Mouse (Mus musculus) midbrain, embryonic 15.5 days (tissue): ENCODE data around the gene Polr2a. TPM values are rescaled to one million over a fixed set of nuclear protein-coding genes. Genes with fewer than 3 reads are reported as not detected.
A peak's percentile ranks its signal among the peaks of the same experiment; 100 is the strongest.

Experiments used
- ATAC-seq: fragments of 200-750 bp; cut with Nextera tagmentation; replicated peaks from 2 replicates; pipeline ENCODE4 v1.8.0; 2017; ENCODE audit warnings: moderate TSS enrichment
- H3K27ac ChIP-seq: fragments of 300-500 bp; sonication (generic); 2 replicates; pipeline ENCODE4 v1.5.1; 2015; ENCODE audit warnings: mild to moderate bottlenecking, inconsistent platforms
- H3K27me3 ChIP-seq: fragments of 300-500 bp; sonication (generic); replicated peaks from 2 replicates; pipeline ENCODE4 v1.6.1; 2015; ENCODE audit warnings: inconsistent platforms
- H3K36me3 ChIP-seq: fragments of 300-500 bp; sonication (generic); replicated peaks from 2 replicates; pipeline ENCODE4 v1.6.1; 2015; ENCODE audit warnings: inconsistent platforms
- H3K4me1 ChIP-seq: fragments of 300-500 bp; sonication (generic); 2 replicates; pipeline ENCODE4 v1.6.1; 2015; ENCODE audit warnings: inconsistent platforms
- H3K4me2 ChIP-seq: fragments of 300-500 bp; sonication (generic); 2 replicates; pipeline ENCODE4 v1.6.1; 2015; ENCODE audit warnings: inconsistent platforms, mild to moderate bottlenecking, moderate library complexity
- H3K4me3 ChIP-seq: fragments of 300-500 bp; sonication (generic); 2 replicates; pipeline ENCODE4 v1.5.1; 2015; ENCODE audit warnings: mild to moderate bottlenecking, inconsistent platforms
- H3K9ac ChIP-seq: fragments of 300-500 bp; sonication (generic); 2 replicates; pipeline ENCODE4 v1.6.1; 2015; ENCODE audit warnings: mild to moderate bottlenecking, inconsistent platforms
- H3K9me3 ChIP-seq: fragments of 300-500 bp; sonication (generic); 2 replicates; pipeline ENCODE4 v1.6.1; 2016; ENCODE audit warnings: inconsistent platforms
- WGBS: fragments of 180-500 bp; shearing (Covaris S2); methylation state at CpG from one replicate; pipeline ENCODE4 v1.1.7; 2015; ENCODE audit warnings: mixed read lengths; 5-methylcytosine and 5-hydroxymethylcytosine counted together
- polyA plus RNA-seq: library from polyadenylated mRNA; unstranded; fragments of >200 nt; fragmentation: Nextera tagmentation; extraction: Ambion mirVana; gene quantifications from 2 replicates; pipeline ENCODE4 v1.2.1, GENCODE M21; 2015

Polr2a gene
- 15.9 and 17.4 TPM in 2 replicates for polyA plus RNA-seq

DNA sequence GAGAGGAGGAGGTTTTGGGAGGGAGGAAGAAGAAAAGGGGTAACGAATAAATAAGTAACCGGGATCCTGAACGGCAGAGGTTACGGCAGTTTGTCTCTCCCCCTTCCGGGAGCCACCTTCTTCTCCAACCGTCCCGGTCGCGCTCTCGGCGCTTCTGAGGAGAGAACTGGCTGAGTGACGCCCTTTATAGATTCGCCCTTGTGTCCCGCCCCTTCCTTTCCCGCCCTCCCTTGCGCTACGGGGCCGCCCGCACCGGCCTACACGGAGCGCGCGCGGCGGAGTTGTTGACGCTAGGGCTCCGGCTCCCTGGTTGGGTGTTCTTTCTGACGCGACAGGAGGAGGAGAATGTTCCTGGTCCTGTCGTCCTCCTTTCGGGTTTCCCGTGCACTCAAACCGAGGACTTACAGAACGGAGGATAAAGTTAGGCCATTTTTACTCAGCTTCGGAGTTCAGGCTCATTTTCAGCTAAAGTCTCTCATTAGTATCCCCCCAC, at the start of gene Polr2a:
Gene Polr2a (minus strand): TSS at position 160 of the 493 bp plus-strand sequence.
- Histone ChIP-seq H3K4me3 (peak within 1 kb of the TSS; percentile 48), H3K27me3 (no peaks in the 10 kb centered on the region), H3K9me3 (no peaks in the 10 kb centered on the region), H3K4me2 (peak within 1 kb of the TSS; percentile 81), H3K27ac (peak within 1 kb of the TSS; percentile 99), H3K4me1 (peaks cover 52% of the 10 kb centered on the region), H3K9ac (peak within 1 kb of the TSS; percentile 76), H3K36me3 (no peaks in the 10 kb centered on the region)
- under 1% methylated on average over 36 of the region's 36 CpGs for WGBS
- ATAC-seq: peak; percentile 96

DNA sequence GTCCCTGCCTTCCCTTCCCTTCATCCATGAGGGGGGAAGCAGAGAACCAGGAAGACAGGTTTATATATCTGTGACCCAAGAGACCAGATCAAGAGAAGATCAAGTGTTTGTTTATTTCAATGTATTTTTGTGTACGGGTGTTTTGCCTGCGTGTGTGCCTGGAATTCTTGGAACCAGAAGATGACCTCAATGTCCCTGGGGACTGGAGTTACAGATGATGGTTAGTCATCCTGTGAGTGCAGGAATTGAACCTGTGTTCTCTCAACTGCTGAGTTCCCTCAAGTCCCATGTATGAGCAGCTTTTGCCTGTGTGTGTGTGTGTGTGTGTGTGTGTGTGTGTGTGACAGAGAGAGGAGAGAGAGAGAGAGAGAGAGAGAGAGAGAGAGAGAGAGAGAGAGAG, 49.2 kb upstream of the Polr2a start:
- Histone ChIP-seq H3K9me3 (no peaks in the 10 kb centered on the region), H3K4me2 (no peak overlapping the region), H3K9ac (no peak overlapping the region), H3K27ac (no peak overlapping the region), H3K27me3 (peaks cover 23% of the 10 kb centered on the region), H3K36me3 (no peaks in the 10 kb centered on the region), H3K4me3 (no peak overlapping the region), H3K4me1 (peaks cover 27% of the 10 kb centered on the region)
- 84% methylated on average over 2 of the region's 2 CpGs for WGBS
- no peak for ATAC-seq

- H3K36me3 ChIP-seq: no peaks in the 10 kb centered on the region
- WGBS: 83% methylated on average over 4 of the region's 4 CpGs
- peaks cover 23% of the 10 kb centered on the region for H3K27me3 ChIP-seq
- no peak for ATAC-seq
- H3K9ac ChIP-seq: no peak overlapping the region
- peaks cover 40% of the 10 kb centered on the region for H3K4me1 ChIP-seq
- H3K4me3 ChIP-seq: no peak overlapping the region
- H3K4me2 ChIP-seq: no peak overlapping the region
- H3K27ac ChIP-seq: no peak overlapping the region
- H3K9me3 ChIP-seq: no peaks in the 10 kb centered on the region
These were observed 47.9 kb upstream of the Polr2a start for GRCm38 (mm10) chr11:69806378-69806777.

DNA sequence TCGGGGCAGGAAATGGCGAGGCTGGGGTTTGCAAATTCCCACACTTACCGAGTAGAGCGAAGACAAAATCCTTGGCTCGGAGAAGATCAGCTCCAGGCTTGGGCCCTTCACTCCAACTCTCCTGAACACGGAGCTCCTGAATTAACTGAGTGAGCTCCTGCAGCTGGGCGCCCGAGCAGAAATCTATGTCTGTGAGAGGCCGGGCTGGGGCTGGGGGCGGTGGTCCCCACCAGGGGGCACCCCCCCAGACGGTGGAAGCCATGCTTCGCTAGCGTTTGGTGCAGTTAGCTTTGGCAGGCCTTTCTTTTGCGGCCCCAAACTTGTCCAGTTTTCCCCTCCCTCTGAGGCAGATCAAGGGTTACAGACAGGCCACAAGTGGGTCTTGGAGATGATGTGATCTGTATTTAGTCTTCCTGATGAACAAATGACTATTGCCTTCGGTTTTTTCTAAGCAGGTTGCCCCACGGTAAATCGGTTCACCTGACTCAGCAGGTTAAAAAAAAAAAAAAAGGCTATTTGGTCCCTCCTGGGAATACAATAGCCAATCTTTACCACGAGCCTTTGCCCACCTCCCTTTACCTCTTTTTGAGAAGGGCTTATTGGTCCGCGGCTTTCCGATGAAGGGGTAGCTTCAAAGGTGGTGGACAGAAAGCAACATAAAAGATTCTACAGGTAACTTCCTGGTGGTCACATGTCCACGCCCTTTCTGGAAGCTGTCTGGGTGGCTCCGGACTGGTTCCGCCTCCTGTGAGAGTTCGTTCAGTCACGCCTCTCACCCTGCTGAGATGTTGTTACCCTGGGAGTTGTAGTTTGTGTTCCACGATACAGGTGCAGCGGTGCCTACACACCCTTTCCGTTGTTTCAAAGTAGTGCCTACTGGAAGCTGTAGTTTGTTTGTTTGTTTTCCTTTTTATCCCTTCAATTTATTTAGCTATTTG, 46.8 kb upstream of the Polr2a start, which contains the start of gene Tmem102:
Gene Tmem102 (minus strand): TSS at position 653 of the 938 bp plus-strand sequence.
- H3K9ac ChIP-seq: no peak within 1 kb of the TSS
- H3K27ac ChIP-seq: no peak within 1 kb of the TSS
- H3K9me3 ChIP-seq: no peaks in the 10 kb centered on the region
- H3K4me2 ChIP-seq: peak within 1 kb of the TSS; percentile 86
- H3K4me3 ChIP-seq: peak within 1 kb of the TSS; percentile 74; the same call in 1 of the 2 replicates
- no peak for ATAC-seq
- 6% methylated on average over 29 of the region's 29 CpGs for WGBS
- peaks cover 47% of the 10 kb centered on the region for H3K4me1 ChIP-seq
- H3K27me3 ChIP-seq: peaks cover 23% of the 10 kb centered on the region
- H3K36me3 ChIP-seq: no peaks in the 10 kb centered on the region

DNA sequence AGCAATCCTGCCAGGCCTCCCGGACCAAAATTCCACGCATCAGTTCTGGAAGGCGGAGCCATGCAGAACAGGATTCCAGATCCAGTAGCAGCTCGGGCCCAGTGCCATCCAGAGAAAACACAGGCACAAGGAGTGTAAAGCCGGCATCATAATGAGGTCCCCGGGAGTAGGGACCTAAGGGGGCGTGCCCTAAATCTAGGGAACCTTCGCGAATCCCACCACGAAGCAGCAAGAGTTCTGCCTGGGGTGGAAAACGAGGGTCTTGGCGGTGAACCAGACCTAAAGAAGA, 46.2 kb upstream of the Polr2a start:
- Histone ChIP-seq H3K27me3 (peaks cover 23% of the 10 kb centered on the region), H3K9ac (no peak overlapping the region), H3K9me3 (no peaks in the 10 kb centered on the region), H3K36me3 (no peaks in the 10 kb centered on the region), H3K27ac (no peak overlapping the region), H3K4me1 (peaks cover 53% of the 10 kb centered on the region), H3K4me2 (peak overlapping the region; percentile 86), H3K4me3 (peak overlapping the region; percentile 74; the same call in 1 of the 2 replicates)
- no peak for ATAC-seq
- 8% methylated on average over 12 of the region's 12 CpGs for WGBS

DNA sequence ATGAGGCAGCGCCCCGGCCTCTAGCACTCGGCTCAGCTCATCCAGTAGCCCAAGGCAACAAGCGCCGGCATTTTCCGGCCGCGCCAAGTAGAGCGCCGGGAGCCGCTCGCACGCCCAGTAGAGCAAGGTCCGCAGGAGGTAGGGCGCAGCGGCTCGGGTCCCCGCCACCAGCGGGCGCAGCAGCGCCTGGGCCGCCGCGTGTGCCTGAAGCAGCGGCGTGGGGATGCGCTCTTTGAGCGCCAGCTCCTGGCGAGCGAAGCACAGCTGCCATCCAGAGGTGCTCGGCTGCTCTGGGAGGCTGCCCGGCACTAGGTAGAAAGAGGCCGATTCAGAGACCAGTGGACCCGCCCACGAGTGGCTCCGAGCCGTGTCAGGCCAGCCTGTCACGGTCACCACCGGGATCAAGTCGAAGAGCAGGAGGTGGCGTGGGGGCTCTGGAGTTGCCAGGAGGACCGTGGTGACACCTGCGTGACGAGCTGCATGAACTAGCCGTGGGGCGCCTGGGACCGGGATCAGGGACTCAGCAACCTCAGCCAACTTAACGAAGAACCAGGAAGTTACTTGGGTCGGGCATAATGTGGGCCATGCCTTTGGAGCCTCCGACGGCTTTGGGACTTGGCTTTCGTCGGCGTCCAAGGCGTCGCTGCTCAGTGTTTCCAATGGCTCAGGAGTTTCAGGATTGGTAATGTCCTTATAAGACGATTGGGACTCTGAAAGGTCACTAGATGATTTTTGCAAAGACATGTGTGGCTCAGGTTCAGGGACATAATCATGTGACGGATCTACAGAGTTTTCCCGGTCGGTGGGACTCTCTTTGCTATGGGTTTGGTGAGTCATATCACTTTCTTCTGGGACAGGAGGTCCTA, 45.6 kb upstream of the Polr2a start:
- peak overlapping the region; percentile 86 for H3K4me2 ChIP-seq
- peak overlapping the region; percentile 66 for H3K9ac ChIP-seq
- H3K27me3 ChIP-seq: peaks cover 23% of the 10 kb centered on the region
- no peaks in the 10 kb centered on the region for H3K9me3 ChIP-seq
- H3K36me3 ChIP-seq: no peaks in the 10 kb centered on the region
- peak overlapping the region; percentile 76 for H3K27ac ChIP-seq
- H3K4me1 ChIP-seq: peaks cover 59% of the 10 kb centered on the region
- ATAC-seq: peak; percentile 32
- peak overlapping the region; percentile 74 for H3K4me3 ChIP-seq
- WGBS: 2% methylated on average over 60 of the region's 60 CpGs

DNA sequence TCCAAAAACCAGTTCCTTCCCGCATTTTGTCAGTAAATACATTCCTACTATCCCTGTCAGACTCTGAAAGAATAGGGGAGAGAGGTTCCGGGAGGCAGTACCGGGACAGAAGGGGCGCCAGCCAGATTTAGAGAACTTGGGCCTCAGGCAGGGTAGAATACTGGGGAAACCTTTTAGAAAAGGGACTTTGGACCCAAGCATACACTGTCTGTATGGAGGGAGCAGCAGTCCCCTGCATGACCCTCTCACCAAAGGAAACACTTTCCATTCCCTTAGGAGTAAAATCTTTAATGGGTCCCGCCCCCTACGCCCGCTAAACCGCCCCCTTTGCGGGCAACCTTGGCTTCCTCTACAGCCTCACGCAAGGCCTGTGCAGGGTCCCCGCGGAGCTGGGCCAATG, 44.9 kb upstream of the Polr2a start:
- peak overlapping the region; percentile 74 for H3K4me3 ChIP-seq
- peaks cover 23% of the 10 kb centered on the region for H3K27me3 ChIP-seq
- H3K4me1 ChIP-seq: peaks cover 59% of the 10 kb centered on the region
- H3K9me3 ChIP-seq: no peaks in the 10 kb centered on the region
- peak overlapping the region; percentile 66 for H3K9ac ChIP-seq
- under 1% methylated on average over 12 of the region's 12 CpGs for WGBS
- ATAC-seq: no peak; the same call in 1 of the 2 replicates
- peak overlapping the region; percentile 76 for H3K27ac ChIP-seq
- no peaks in the 10 kb centered on the region for H3K36me3 ChIP-seq
- peak overlapping the region; percentile 86 for H3K4me2 ChIP-seq

DNA sequence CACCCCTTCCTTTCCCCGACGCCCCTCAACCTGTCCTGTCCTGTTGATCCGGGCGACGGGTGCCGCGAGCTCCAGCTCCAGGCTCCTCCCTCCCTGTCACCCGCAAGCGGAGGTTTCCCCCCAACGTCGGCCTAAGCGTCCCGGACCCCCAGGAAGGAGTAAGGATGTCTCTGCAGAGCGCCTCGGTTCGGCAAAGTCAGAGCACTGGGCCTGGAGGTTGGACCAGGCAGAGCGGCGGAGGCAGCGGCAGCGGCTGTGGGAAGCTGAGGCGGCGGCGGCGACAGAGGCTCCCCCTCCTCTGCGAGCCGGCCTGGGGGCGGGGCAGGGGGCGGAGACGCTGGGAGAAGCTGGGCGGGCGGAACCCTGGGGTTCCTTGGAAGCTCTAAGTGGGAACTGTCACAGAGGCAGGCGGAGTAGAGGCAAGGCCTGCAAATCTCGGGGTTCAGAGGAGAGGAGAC, 44.2 kb upstream of the Polr2a start:
- Histone ChIP-seq H3K4me1 (peaks cover 59% of the 10 kb centered on the region), H3K9ac (peak overlapping the region; percentile 66), H3K36me3 (no peaks in the 10 kb centered on the region), H3K27me3 (peaks cover 23% of the 10 kb centered on the region), H3K4me3 (peak overlapping the region; percentile 74), H3K27ac (peak overlapping the region; percentile 76), H3K9me3 (no peaks in the 10 kb centered on the region), H3K4me2 (peak overlapping the region; percentile 86)
- WGBS: 0% methylated on average over 28 of the region's 33 CpGs
- ATAC-seq: peak; percentile 16; the same call in 1 of the 2 replicates

GRCm38 (mm10) chr11:69801379-69801977, 43.0 kb upstream of the Polr2a start, which contains the start of gene Fgf11:
Gene Fgf11, minus strand, starts transcription at chr11:69801857.
- Histone ChIP-seq H3K27ac (peak within 1 kb of the TSS; percentile 98), H3K27me3 (peaks cover 19% of the 10 kb centered on the region), H3K4me3 (peak within 1 kb of the TSS; percentile 74), H3K9me3 (no peaks in the 10 kb centered on the region), H3K36me3 (no peaks in the 10 kb centered on the region), H3K4me1 (peaks cover 59% of the 10 kb centered on the region), H3K4me2 (peak within 1 kb of the TSS; percentile 86), H3K9ac (peak within 1 kb of the TSS; percentile 66)
- under 1% methylated on average over 32 of the region's 33 CpGs for WGBS
- ATAC-seq: 0 out of 2 replicates have a peak, but pooled peaks have one; percentile 1

DNA sequence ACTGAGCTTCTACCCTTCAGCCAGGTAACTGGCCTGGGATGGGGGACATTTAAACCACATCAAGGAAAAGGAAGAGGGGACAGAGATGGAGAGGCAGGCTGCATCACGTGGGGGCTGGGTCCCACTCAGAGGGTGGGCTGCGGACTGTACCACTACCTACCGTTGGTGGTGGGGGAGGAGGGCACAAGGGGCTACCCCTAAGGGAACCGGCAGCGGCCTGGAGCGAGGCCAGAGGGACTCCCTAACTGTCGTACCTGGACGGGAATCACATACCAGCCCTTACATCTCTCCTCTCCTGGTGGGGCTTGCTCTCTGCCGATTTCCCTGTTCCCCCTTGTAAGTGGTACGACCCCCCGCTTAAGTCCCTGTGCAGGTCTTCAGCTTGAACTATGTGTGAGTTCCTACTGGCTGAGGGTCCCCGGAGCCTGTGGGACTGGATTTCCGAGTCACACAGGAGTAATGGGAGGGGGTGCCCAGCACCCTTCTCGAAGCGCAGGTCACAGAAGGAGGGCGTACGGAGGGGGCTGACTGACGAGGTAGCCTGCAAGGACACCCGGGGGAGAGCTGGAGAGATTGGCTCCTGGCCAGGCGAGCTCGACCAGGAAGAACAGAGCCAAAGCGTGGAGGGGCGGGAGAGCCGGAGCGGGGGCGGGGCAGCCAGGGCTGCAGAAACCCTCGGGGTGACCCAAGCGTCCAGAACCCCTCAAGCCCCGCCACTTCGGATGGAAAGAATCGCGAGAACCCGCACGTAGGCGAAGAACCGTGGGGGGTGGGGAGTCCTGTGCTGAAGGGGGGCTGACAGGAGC, 42.2 kb upstream of the Polr2a start:
- H3K9me3 ChIP-seq: no peaks in the 10 kb centered on the region
- peaks cover 19% of the 10 kb centered on the region for H3K27me3 ChIP-seq
- WGBS: under 1% methylated on average over 36 of the region's 36 CpGs
- H3K4me1 ChIP-seq: peaks cover 64% of the 10 kb centered on the region
- peak overlapping the region; percentile 74 for H3K4me3 ChIP-seq
- H3K27ac ChIP-seq: peak overlapping the region; percentile 98
- H3K9ac ChIP-seq: peak overlapping the region; percentile 66
- peak overlapping the region; percentile 86 for H3K4me2 ChIP-seq
- peak; percentile 78 for ATAC-seq
- no peaks in the 10 kb centered on the region for H3K36me3 ChIP-seq

- H3K4me2 ChIP-seq: peak overlapping the region; percentile 86
- peak overlapping the region; percentile 74 for H3K4me3 ChIP-seq
- H3K27me3 ChIP-seq: peaks cover 17% of the 10 kb centered on the region
- H3K27ac ChIP-seq: peak overlapping the region; percentile 98
- ATAC-seq: peak; percentile 27
- no peaks in the 10 kb centered on the region for H3K9me3 ChIP-seq
- WGBS: 0% methylated on average over 11 of the region's 11 CpGs
- no peaks in the 10 kb centered on the region for H3K36me3 ChIP-seq
- peak overlapping the region; percentile 66 for H3K9ac ChIP-seq
- peaks cover 64% of the 10 kb centered on the region for H3K4me1 ChIP-seq
These were observed 41.6 kb upstream of the Polr2a start for GRCm38 (mm10) chr11:69800138-69800391.
